Mouse (Mus musculus): ENCODE data around the gene Kcnj6. TPM values are rescaled to one million over a fixed set of nuclear protein-coding genes. Genes with fewer than 3 reads are reported as not detected.

The Kcnj6 gene
- total RNA-seq, 1 experiment: not detected

- Histone ChIP-seq H3K9ac (ENCODE audit: insufficient read depth, low read depth, low read length, poor library complexity, severe bottlenecking) (no peak overlapping the region), H3K4me3 (ENCODE audit: insufficient read depth in 1 of 2, low read depth in 1 of 2, low read length in 2 of 2, poor library complexity in 1 of 2, severe bottlenecking in 1 of 2) (no peak overlapping the region), H3K9me3 (ENCODE audit: control insufficient read depth, insufficient read depth, low read depth, low read length) (no peaks in the 10 kb centered on the region), H3K36me3 (ENCODE audit: control insufficient read depth, insufficient read depth, low read length, poor library complexity, severe bottlenecking) (no peaks in the 10 kb centered on the region), H3K4me1 (ENCODE audit: control insufficient read depth in 2 of 2, insufficient read depth in 2 of 2, low read length in 2 of 2, poor library complexity in 1 of 2) (no peaks in the 10 kb centered on the region), H3K27ac (ENCODE audit: insufficient read depth, low read depth, low read length, poor library complexity, severe bottlenecking) (no peak overlapping the region)
- in situ Hi-C loops (cut with MboI; ENCODE audit: low sequenced_read_pairs in 2 of 2, unreplicated experiment in 2 of 2): loop anchor here in 1 of 2 experiments (10.0 kb wide), 1 partner anchor 184 kb away; no protein-coding TSS in a partner anchor
- TF ChIP-seq ZC3H11A (IDR thresholded peaks at IDR 0.05; ENCODE audit: borderline replicate concordance, low read depth, low read length) (no peak), ZNF384 (IDR thresholded peaks at IDR 0.05; ENCODE audit: low read depth, low read length) (no peak), MAFK (IDR thresholded peaks at IDR 0.05; ENCODE audit: insufficient read depth, low read depth, low read length) (no peak), HCFC1 (IDR thresholded peaks at IDR 0.05; ENCODE audit: borderline replicate concordance, insufficient read depth, low read length) (no peak), CHD2 (IDR thresholded peaks at IDR 0.05; ENCODE audit: low read depth, low read length) (no peak)
- no peak for DNase-seq (ENCODE audit: low read depth, low spot score)
Measured at GRCm38 (mm10) chr16:94999019-94999418, 1.5 kb upstream of the Kcnj6 start.

GRCm38 (mm10) chr16:94996791-94997281, 665 bp downstream of the Kcnj6 start:
- in situ Hi-C loops (cut with MboI; ENCODE audit: low sequenced_read_pairs in 2 of 2, unreplicated experiment in 2 of 2): loop anchor here in 1 of 2 experiments (10.0 kb wide), 1 partner anchor 182 kb away; no protein-coding TSS in a partner anchor

GRCm38 (mm10) chr16:94995542-94996131, 1.9 kb downstream of the Kcnj6 start:
- Histone ChIP-seq H3K4me1 (ENCODE audit: control insufficient read depth in 2 of 2, insufficient read depth in 2 of 2, low read length in 2 of 2, poor library complexity in 1 of 2) (no peaks in the 10 kb centered on the region), H3K9ac (ENCODE audit: insufficient read depth, low read depth, low read length, poor library complexity, severe bottlenecking) (no peak overlapping the region), H3K27ac (ENCODE audit: insufficient read depth, low read depth, low read length, poor library complexity, severe bottlenecking) (no peak overlapping the region), H3K9me3 (ENCODE audit: control insufficient read depth, insufficient read depth, low read depth, low read length) (no peaks in the 10 kb centered on the region), H3K36me3 (ENCODE audit: control insufficient read depth, insufficient read depth, low read length, poor library complexity, severe bottlenecking) (no peaks in the 10 kb centered on the region), H3K4me3 (ENCODE audit: insufficient read depth in 1 of 2, low read depth in 1 of 2, low read length in 2 of 2, poor library complexity in 1 of 2, severe bottlenecking in 1 of 2) (peak overlapping the region in 1 of 2 experiments; percentile 26; a peak in 1 of 4 replicates)
- in situ Hi-C loops (cut with MboI; ENCODE audit: low sequenced_read_pairs in 2 of 2, unreplicated experiment in 2 of 2): loop anchor here in 1 of 2 experiments (10.0 kb wide), 1 partner anchor 181 kb away; no protein-coding TSS in a partner anchor
- peak; percentile 64 for DNase-seq (ENCODE audit: low read depth, low spot score)
- TF ChIP-seq ZC3H11A (IDR thresholded peaks at IDR 0.05; ENCODE audit: borderline replicate concordance, low read depth, low read length) (no peak), HCFC1 (IDR thresholded peaks at IDR 0.05; ENCODE audit: borderline replicate concordance, insufficient read depth, low read length) (no peak), CHD2 (IDR thresholded peaks at IDR 0.05; ENCODE audit: low read depth, low read length) (no peak), ZNF384 (IDR thresholded peaks at IDR 0.05; ENCODE audit: low read depth, low read length) (no peak), MAFK (IDR thresholded peaks at IDR 0.05; ENCODE audit: insufficient read depth, low read depth, low read length) (no peak)

More at GRCm38 (mm10) chr16:94996791-94997281, 665 bp downstream of the Kcnj6 start:
- Histone ChIP-seq H3K9ac (ENCODE audit: insufficient read depth, low read depth, low read length, poor library complexity, severe bottlenecking) (no peak overlapping the region), H3K4me1 (ENCODE audit: control insufficient read depth in 2 of 2, insufficient read depth in 2 of 2, low read length in 2 of 2, poor library complexity in 1 of 2) (no peaks in the 10 kb centered on the region), H3K36me3 (ENCODE audit: control insufficient read depth, insufficient read depth, low read length, poor library complexity, severe bottlenecking) (no peaks in the 10 kb centered on the region), H3K4me3 (ENCODE audit: insufficient read depth in 1 of 2, low read depth in 1 of 2, low read length in 2 of 2, poor library complexity in 1 of 2, severe bottlenecking in 1 of 2) (peak overlapping the region; percentile 61 to 72), H3K27ac (ENCODE audit: insufficient read depth, low read depth, low read length, poor library complexity, severe bottlenecking) (no peak overlapping the region), H3K9me3 (ENCODE audit: control insufficient read depth, insufficient read depth, low read depth, low read length) (no peaks in the 10 kb centered on the region)
- TF ChIP-seq HCFC1 (IDR thresholded peaks at IDR 0.05; ENCODE audit: borderline replicate concordance, insufficient read depth, low read length) (no peak), CHD2 (IDR thresholded peaks at IDR 0.05; ENCODE audit: low read depth, low read length) (no peak), MAFK (IDR thresholded peaks at IDR 0.05; ENCODE audit: insufficient read depth, low read depth, low read length) (no peak), ZC3H11A (IDR thresholded peaks at IDR 0.05; ENCODE audit: borderline replicate concordance, low read depth, low read length) (no peak), ZNF384 (IDR thresholded peaks at IDR 0.05; ENCODE audit: low read depth, low read length) (no peak)
- DNase-seq (ENCODE audit: low read depth, low spot score): no peak

- no peak overlapping the region for H3K4me3 ChIP-seq (ENCODE audit: insufficient read depth in 1 of 2, low read depth in 1 of 2, low read length in 2 of 2, poor library complexity in 1 of 2, severe bottlenecking in 1 of 2)
- H3K27ac ChIP-seq (ENCODE audit: insufficient read depth, low read depth, low read length, poor library complexity, severe bottlenecking): no peak overlapping the region
- no peaks in the 10 kb centered on the region for H3K4me1 ChIP-seq (ENCODE audit: control insufficient read depth in 2 of 2, insufficient read depth in 2 of 2, low read length in 2 of 2, poor library complexity in 1 of 2)
- in situ Hi-C loops (cut with MboI; ENCODE audit: low sequenced_read_pairs in 2 of 2, unreplicated experiment in 2 of 2): loop anchor here in 1 of 2 experiments (10.0 kb wide), 1 partner anchor 180 kb away; no protein-coding TSS in a partner anchor
- no peak for DNase-seq (ENCODE audit: low read depth, low spot score)
- no peak overlapping the region for H3K9ac ChIP-seq (ENCODE audit: insufficient read depth, low read depth, low read length, poor library complexity, severe bottlenecking)
- no peaks in the 10 kb centered on the region for H3K36me3 ChIP-seq (ENCODE audit: control insufficient read depth, insufficient read depth, low read length, poor library complexity, severe bottlenecking)
- H3K9me3 ChIP-seq (ENCODE audit: control insufficient read depth, insufficient read depth, low read depth, low read length): no peaks in the 10 kb centered on the region
- no peak for TF ChIP-seq CHD2 (IDR thresholded peaks at IDR 0.05; ENCODE audit: low read depth, low read length)
- TF ChIP-seq ZC3H11A (IDR thresholded peaks at IDR 0.05; ENCODE audit: borderline replicate concordance, low read depth, low read length): no peak
- no peak for TF ChIP-seq ZNF384 (IDR thresholded peaks at IDR 0.05; ENCODE audit: low read depth, low read length)
- TF ChIP-seq MAFK (IDR thresholded peaks at IDR 0.05; ENCODE audit: insufficient read depth, low read depth, low read length): no peak
- TF ChIP-seq HCFC1 (IDR thresholded peaks at IDR 0.05; ENCODE audit: borderline replicate concordance, insufficient read depth, low read length): no peak
Measured at GRCm38 (mm10) chr16:94994924-94995323, 2.6 kb downstream of the Kcnj6 start.

Data from ES-E14 (cell line).